ENCODE assay signal across 15 mouse cellular contexts in the genomic region with DNA sequence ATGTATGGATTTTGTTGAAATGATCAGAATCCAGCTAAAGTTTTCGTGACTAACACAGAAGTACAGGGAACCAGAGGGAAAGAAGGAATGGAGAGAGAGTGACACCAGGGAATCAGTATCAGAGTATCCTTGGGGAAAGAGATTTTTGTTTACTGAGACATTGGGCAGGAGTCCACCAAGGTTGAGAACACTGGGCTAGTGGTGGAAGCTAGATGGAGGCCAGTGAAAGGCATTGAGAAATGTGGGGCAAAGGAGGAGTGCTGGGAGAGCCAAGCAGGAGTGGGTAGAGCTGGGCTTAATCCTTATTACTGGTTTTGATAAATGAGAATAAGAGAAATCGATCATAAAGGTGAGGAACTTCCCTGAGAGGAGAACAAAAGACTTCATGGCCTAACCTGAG. TPM values are rescaled to one million over a fixed set of nuclear protein-coding genes. Genes with fewer than 3 reads are reported as not detected.
DNase-seq lines count a peak whose midpoint lies in the region; ATAC-seq and TF ChIP-seq lines count a peak whose summit lies in the region.
"Had no signal": no experiment of that assay in that cellular context is flagged by ENCODE, and none has a peak within 500 bp of the region (broad histone marks: within the 10 kb centered on the region; RNA-seq: fewer than 3 reads in every experiment).

No protein-coding gene starts in this region.

- no peak for TF ChIP-seq CTCF in gastrocnemius, adult 2 months (IDR thresholded peaks at IDR 0.05)
- no peak for TF ChIP-seq CTCF in liver, adult 2 months (IDR thresholded peaks at IDR 0.05; ENCODE audit: low read depth, low read length)

- DNase-seq in gastrocnemius, adult 2 months: no peak
- no peak for DNase-seq in gastrocnemius, postnatal 14 days
- DNase-seq in liver, adult 2 months (ENCODE audit: extremely low read depth, low read depth, low spot score): no peak
- no peak for DNase-seq in liver, embryonic 11.5 days (ENCODE audit: low spot score)
- no peak for DNase-seq in testis, postnatal 10 days (ENCODE audit: low spot score)
- DNase-seq in right cerebral cortex, postnatal 25 days: no peak
- DNase-seq: B cell, adult 2 months; cerebellum, postnatal 36 days; gastrocnemius, postnatal 10 days; kidney, adult 11 months had no signal

- intact Hi-C loops in gastrocnemius, adult 2 months (cut with DNase I): loop anchor here (5.0 kb wide), 2 partner anchors 38 to 92 kb away; no protein-coding TSS in a partner anchor
- intact Hi-C loops in gastrocnemius, postnatal 14 days (cut with DNase I; ENCODE audit: low total_unique reads): no loop called here

- H3K27ac ChIP-seq in gastrocnemius, adult 2 months: peak overlapping the region; percentile 89
- peak overlapping the region; percentile 58 for H3K27ac ChIP-seq in liver, adult 2 months (replicated peaks; ENCODE audit: insufficient read depth, low read depth, low read length)
- no peak overlapping the region for H3K27ac ChIP-seq in liver, embryonic 11.5 days (ENCODE audit: low read depth, low read length)
- peak overlapping the region; percentile 68 for H3K27ac ChIP-seq in heart, embryonic 16.5 days (ENCODE audit: low read length)
- no peak overlapping the region for H3K27ac ChIP-seq in stomach, embryonic 14.5 days (ENCODE audit: low read length)
- H3K27ac ChIP-seq: forebrain, embryonic 10.5 days; liver, embryonic 15.5 days had no signal

- no peak overlapping the region for H3K9ac ChIP-seq in liver, adult 2 months (ENCODE audit: low read depth, low read length)
- H3K9ac ChIP-seq in liver, embryonic 11.5 days (ENCODE audit: low read depth, low read length): no peak overlapping the region
- no peak overlapping the region; the same call in 1 of the 2 replicates for H3K9ac ChIP-seq in heart, embryonic 16.5 days (ENCODE audit: low read length)
- no peak overlapping the region for H3K9ac ChIP-seq in stomach, embryonic 14.5 days (replicated peaks; ENCODE audit: low read depth, low read length)
- H3K9ac ChIP-seq: liver, embryonic 15.5 days had no signal

- no peak for ATAC-seq in liver, embryonic 11.5 days (replicated peaks; ENCODE audit: low FRiP score)
- ATAC-seq in heart, embryonic 16.5 days (replicated peaks; ENCODE audit: extremely low read depth, insufficient read depth, low FRiP score): no peak
- no peak for ATAC-seq in stomach, embryonic 14.5 days (ENCODE audit: insufficient number of reproducible peaks, insufficient read depth, low FRiP score, low read depth)

- no peaks in the 10 kb centered on the region for H3K27me3 ChIP-seq in liver, adult 2 months (ENCODE audit: control insufficient read depth, insufficient read depth, low read length)
- no peaks in the 10 kb centered on the region for H3K27me3 ChIP-seq in liver, embryonic 11.5 days (replicated peaks; ENCODE audit: control insufficient read depth, insufficient read depth, low read length)
- no peaks in the 10 kb centered on the region for H3K27me3 ChIP-seq in heart, embryonic 16.5 days (ENCODE audit: control insufficient read depth, insufficient read depth, low read length)
- no peaks in the 10 kb centered on the region for H3K27me3 ChIP-seq in stomach, embryonic 14.5 days (ENCODE audit: control insufficient read depth, insufficient read depth, low read length)

- no peak for TF ChIP-seq POLR2A in liver, adult 2 months (IDR thresholded peaks at IDR 0.05; ENCODE audit: extremely low read depth, insufficient read depth, low read length)

- H3K79me2 ChIP-seq in liver, adult 2 months (ENCODE audit: control insufficient read depth, insufficient read depth, low read length): 0 out of 2 replicates have a peak, but pooled peaks cover 3% of the 10 kb centered on the region

- 68% methylated on average over 2 of the region's 2 CpGs for WGBS in liver, adult 2 months
- WGBS in liver, embryonic 11.5 days: 65% methylated on average over 2 of the region's 2 CpGs
- 67% methylated on average over 2 of the region's 2 CpGs for WGBS in heart, embryonic 16.5 days
- 83% methylated on average over 2 of the region's 2 CpGs for WGBS in stomach, embryonic 14.5 days

- no peaks in the 10 kb centered on the region for H3K9me3 ChIP-seq in liver, embryonic 11.5 days (ENCODE audit: control insufficient read depth, low read length)
- no peaks in the 10 kb centered on the region for H3K9me3 ChIP-seq in heart, embryonic 16.5 days (replicated peaks; ENCODE audit: control insufficient read depth, low read length)
- H3K9me3 ChIP-seq in stomach, embryonic 14.5 days (ENCODE audit: control insufficient read depth, low read depth, low read length): no peaks in the 10 kb centered on the region
- H3K9me3 ChIP-seq: forebrain, embryonic 10.5 days; liver, embryonic 15.5 days had no signal

- no peaks in the 10 kb centered on the region for H3K4me1 ChIP-seq in liver, adult 2 months (ENCODE audit: control insufficient read depth, insufficient read depth, low read length)
- no peaks in the 10 kb centered on the region for H3K4me1 ChIP-seq in liver, embryonic 11.5 days (replicated peaks; ENCODE audit: control insufficient read depth, insufficient read depth, low read length)
- peaks cover 34% of the 10 kb centered on the region for H3K4me1 ChIP-seq in heart, embryonic 16.5 days (ENCODE audit: control insufficient read depth, insufficient read depth, low read length)
- peaks cover 10% of the 10 kb centered on the region; the same call in 1 of the 2 replicates for H3K4me1 ChIP-seq in stomach, embryonic 14.5 days (ENCODE audit: control insufficient read depth, insufficient read depth, low read length)

- no peak overlapping the region for H3K4me2 ChIP-seq in liver, embryonic 11.5 days
- peak overlapping the region; percentile 82 for H3K4me2 ChIP-seq in heart, embryonic 16.5 days (ENCODE audit: low read depth, low read length)
- H3K4me2 ChIP-seq in stomach, embryonic 14.5 days (replicated peaks; ENCODE audit: low read depth, low read length): peak overlapping the region; percentile 43; the same call in 1 of the 2 replicates
- H3K4me2 ChIP-seq: liver, embryonic 15.5 days; midbrain, embryonic 11.5 days had no signal

- peak overlapping the region; percentile 82 for H3K4me3 ChIP-seq in gastrocnemius, adult 2 months
- H3K4me3 ChIP-seq in liver, adult 2 months (ENCODE audit: insufficient read depth, low read depth, low read length): no peak overlapping the region
- H3K4me3 ChIP-seq in liver, embryonic 11.5 days (ENCODE audit: low read depth, low read length): no peak overlapping the region
- H3K4me3 ChIP-seq in heart, embryonic 16.5 days (ENCODE audit: low read length): peak overlapping the region; percentile 62
- no peak overlapping the region for H3K4me3 ChIP-seq in stomach, embryonic 14.5 days (ENCODE audit: low read depth, low read length)
- H3K4me3 ChIP-seq: forebrain, embryonic 10.5 days; liver, embryonic 15.5 days had no signal

- no peaks in the 10 kb centered on the region for H3K36me3 ChIP-seq in liver, adult 2 months (ENCODE audit: control insufficient read depth, insufficient read depth, low read length)
- H3K36me3 ChIP-seq in liver, embryonic 11.5 days (ENCODE audit: control insufficient read depth, insufficient read depth, low read length): no peaks in the 10 kb centered on the region
- H3K36me3 ChIP-seq in heart, embryonic 16.5 days (ENCODE audit: control insufficient read depth, insufficient read depth): peaks cover 5% of the 10 kb centered on the region; the same call in 1 of the 2 replicates
- H3K36me3 ChIP-seq in stomach, embryonic 14.5 days (ENCODE audit: control insufficient read depth, insufficient read depth, low read length): no peaks in the 10 kb centered on the region
- H3K36me3 ChIP-seq: forebrain, embryonic 10.5 days; liver, embryonic 15.5 days had no signal

RNA-seq across cellular contexts. Expression of gene Lama4, which starts 4.2 kb away (rescaled TPM):
- total RNA-seq in gastrocnemius, adult 2 months (2021): 10 to 100 TPM; 13.3 to 22.3 TPM
- 10 to 100 TPM; 63.9 to 73.1 TPM for total RNA-seq in gastrocnemius, postnatal 14 days (2021)
- total RNA-seq in liver, adult 2 months (2014; rRNA removed): 6.7 and 8.0 TPM in 2 replicates
- 1.6 and 1.9 TPM in 2 replicates for polyA plus RNA-seq in liver, adult 2 months (2012; rRNA removed)
- polyA plus RNA-seq in liver, embryonic 11.5 days (2014; fragmentation: Nextera tagmentation; extraction: Ambion mirVana): 6.1 and 7.0 TPM in 2 replicates
- 105 and 126 TPM in 2 replicates for polyA plus RNA-seq in heart, embryonic 16.5 days (2015; fragmentation: Nextera tagmentation; extraction: Ambion mirVana)
- polyA plus RNA-seq in stomach, embryonic 14.5 days (2014; fragmentation: Nextera tagmentation; extraction: Ambion mirVana): 68.9 and 72.8 TPM in 2 replicates

Comparison
In these comparisons a context has a peak if more than half of its experiments do, and no peak if none do; other contexts are left out.
1. H3K27ac ChIP-seq: peak in gastrocnemius, adult 2 months (single experiment), liver, adult 2 months (single experiment) and heart, embryonic 16.5 days (single experiment); none in liver, embryonic 11.5 days (single experiment) and stomach, embryonic 14.5 days (single experiment).
2. H3K4me3 ChIP-seq: peak in gastrocnemius, adult 2 months (single experiment) and heart, embryonic 16.5 days (single experiment); none in liver, adult 2 months (single experiment), liver, embryonic 11.5 days (single experiment) and stomach, embryonic 14.5 days (single experiment).